Mouse (Mus musculus) forebrain, embryonic 12.5 days (tissue): Measurements from ENCODE around the gene Fgfr2. TPM values are rescaled to one million over a fixed set of nuclear protein-coding genes. Genes with fewer than 3 reads are reported as not detected.

Experiments used
- ATAC-seq: fragments of 200-750 bp; cut with Nextera tagmentation; 2 replicates; pipeline ENCODE4 v1.8.0; 2017; ENCODE audit warnings: moderate TSS enrichment; ENCODE audit not compliant: low FRiP score
- H3K27ac ChIP-seq: fragments of 300-500 bp; sonication (generic); 2 replicates; pipeline ENCODE4 v1.5.1; 2016; ENCODE audit warnings: mild to moderate bottlenecking
- H3K27me3 ChIP-seq: fragments of 300-500 bp; sonication (generic); 2 replicates; pipeline ENCODE4 v1.6.1; 2016; ENCODE audit warnings: mild to moderate bottlenecking
- H3K36me3 ChIP-seq: fragments of 300-500 bp; sonication (generic); replicated peaks from 2 replicates; pipeline ENCODE4 v1.6.1; 2016; ENCODE audit warnings: mild to moderate bottlenecking
- H3K4me1 ChIP-seq: fragments of 300-500 bp; sonication (generic); 2 replicates; pipeline ENCODE4 v1.6.1; 2016
- H3K4me2 ChIP-seq: fragments of 300-500 bp; sonication (generic); 2 replicates; pipeline ENCODE4 v1.6.1; 2016; ENCODE audit warnings: mild to moderate bottlenecking, moderate library complexity
- H3K4me3 ChIP-seq: fragments of 300-500 bp; sonication (generic); replicated peaks from 2 replicates; pipeline ENCODE4 v1.5.1; 2016; ENCODE audit warnings: mild to moderate bottlenecking
- H3K9ac ChIP-seq: fragments of 300-500 bp; sonication (generic); 2 replicates; pipeline ENCODE4 v1.6.1; 2016; ENCODE audit warnings: mild to moderate bottlenecking
- H3K9me3 ChIP-seq: fragments of 300-500 bp; sonication (generic); 2 replicates; pipeline ENCODE4 v1.6.1; 2016
- WGBS: fragments of 180-500 bp; shearing (Covaris S2); methylation state at CpG from one replicate; pipeline ENCODE4 v1.1.7; 2016; 5-methylcytosine and 5-hydroxymethylcytosine counted together
- polyA plus RNA-seq: library from polyadenylated mRNA; unstranded; fragments of >200 nt; fragmentation: Nextera tagmentation; extraction: Ambion mirVana; gene quantifications from 2 replicates; pipeline ENCODE4 v1.2.1, GENCODE M21; 2016

Fgfr2 gene
- polyA plus RNA-seq, 1 experiment from 2014 or later = 89.6 TPM

- Histone ChIP-seq H3K9me3 (no peaks in the 10 kb centered on the region), H3K4me1 (no peaks in the 10 kb centered on the region), H3K36me3 (no peaks in the 10 kb centered on the region), H3K27ac (no peak overlapping the region), H3K4me2 (no peak overlapping the region), H3K4me3 (no peak overlapping the region), H3K9ac (no peak overlapping the region), H3K27me3 (peaks cover 26% of the 10 kb centered on the region; the same call in 1 of the 2 replicates)
- no peak for ATAC-seq
- 78% methylated on average over 11 of the region's 11 CpGs for WGBS
Measured at GRCm38 (mm10) chr7:132631313-132631712, 491.8 kb downstream of the Fgfr2 start.

- Histone ChIP-seq H3K9ac (no peak overlapping the region), H3K9me3 (no peaks in the 10 kb centered on the region), H3K36me3 (no peaks in the 10 kb centered on the region), H3K27me3 (peaks cover 16% of the 10 kb centered on the region; the same call in 1 of the 2 replicates), H3K4me3 (no peak overlapping the region), H3K4me2 (no peak overlapping the region), H3K27ac (no peak overlapping the region), H3K4me1 (no peaks in the 10 kb centered on the region)
- no peak for ATAC-seq
- 89% methylated on average over 3 of the region's 3 CpGs for WGBS
Measured at GRCm38 (mm10) chr7:132627448-132627847, 495.7 kb downstream of the Fgfr2 start.

DNA sequence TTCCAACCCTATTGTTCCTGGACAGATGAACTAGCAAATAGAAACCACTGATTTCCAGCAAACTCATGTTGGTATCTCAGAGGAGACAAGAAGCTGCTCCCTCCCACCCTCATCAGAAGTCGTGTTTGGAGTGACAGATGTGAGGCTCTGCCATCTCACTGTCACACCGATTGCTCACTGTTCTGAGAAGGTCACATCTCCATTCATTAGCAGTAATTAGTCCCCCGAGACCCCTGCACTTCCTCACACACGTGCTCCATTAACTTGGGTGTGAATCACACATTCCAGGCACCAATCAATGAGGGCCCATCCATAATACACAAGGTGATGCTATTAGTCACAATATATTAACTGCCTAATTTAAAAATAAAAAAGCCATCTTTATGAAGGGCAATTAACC is 497.0 kb downstream of the Fgfr2 start:
- H3K36me3 ChIP-seq = no peaks in the 10 kb centered on the region
- peaks cover 16% of the 10 kb centered on the region; the same call in 1 of the 2 replicates for H3K27me3 ChIP-seq
- no peaks in the 10 kb centered on the region for H3K9me3 ChIP-seq
- no peak overlapping the region for H3K4me2 ChIP-seq
- ATAC-seq = peak; percentile 49; the same call in 1 of the 2 replicates
- H3K9ac ChIP-seq = no peak overlapping the region
- 42% methylated on average over 4 of the region's 4 CpGs for WGBS
- H3K27ac ChIP-seq = no peak overlapping the region
- no peak overlapping the region for H3K4me3 ChIP-seq
- H3K4me1 ChIP-seq = no peaks in the 10 kb centered on the region

DNA sequence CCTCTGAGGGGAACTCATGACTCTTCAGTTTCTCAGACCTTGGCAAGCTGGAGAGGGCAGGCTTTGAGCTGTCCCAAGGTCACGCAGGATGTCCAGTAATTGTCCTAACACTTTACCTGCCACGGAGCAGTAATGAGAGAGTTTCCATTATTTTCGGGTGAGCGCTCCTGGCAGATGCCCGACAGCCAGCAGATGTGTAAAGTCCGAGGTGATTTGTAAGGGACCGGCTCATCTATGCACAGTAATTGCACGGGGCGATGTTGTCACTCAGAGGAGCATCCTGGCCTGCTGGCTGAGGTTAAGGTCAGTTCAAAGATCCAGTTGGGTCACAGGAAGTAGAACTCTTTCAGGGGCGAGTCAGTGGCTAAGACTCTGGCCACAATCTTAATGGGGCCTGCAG is 499.0 kb downstream of the Fgfr2 start:
- 76% methylated on average over 10 of the region's 10 CpGs for WGBS
- no peak overlapping the region for H3K4me2 ChIP-seq
- no peak overlapping the region for H3K9ac ChIP-seq
- no peak overlapping the region for H3K27ac ChIP-seq
- H3K4me1 ChIP-seq = no peaks in the 10 kb centered on the region
- no peak overlapping the region for H3K4me3 ChIP-seq
- H3K9me3 ChIP-seq = no peaks in the 10 kb centered on the region
- H3K36me3 ChIP-seq = no peaks in the 10 kb centered on the region
- ATAC-seq = no peak
- H3K27me3 ChIP-seq = peaks cover 11% of the 10 kb centered on the region; the same call in 1 of the 2 replicates

DNA sequence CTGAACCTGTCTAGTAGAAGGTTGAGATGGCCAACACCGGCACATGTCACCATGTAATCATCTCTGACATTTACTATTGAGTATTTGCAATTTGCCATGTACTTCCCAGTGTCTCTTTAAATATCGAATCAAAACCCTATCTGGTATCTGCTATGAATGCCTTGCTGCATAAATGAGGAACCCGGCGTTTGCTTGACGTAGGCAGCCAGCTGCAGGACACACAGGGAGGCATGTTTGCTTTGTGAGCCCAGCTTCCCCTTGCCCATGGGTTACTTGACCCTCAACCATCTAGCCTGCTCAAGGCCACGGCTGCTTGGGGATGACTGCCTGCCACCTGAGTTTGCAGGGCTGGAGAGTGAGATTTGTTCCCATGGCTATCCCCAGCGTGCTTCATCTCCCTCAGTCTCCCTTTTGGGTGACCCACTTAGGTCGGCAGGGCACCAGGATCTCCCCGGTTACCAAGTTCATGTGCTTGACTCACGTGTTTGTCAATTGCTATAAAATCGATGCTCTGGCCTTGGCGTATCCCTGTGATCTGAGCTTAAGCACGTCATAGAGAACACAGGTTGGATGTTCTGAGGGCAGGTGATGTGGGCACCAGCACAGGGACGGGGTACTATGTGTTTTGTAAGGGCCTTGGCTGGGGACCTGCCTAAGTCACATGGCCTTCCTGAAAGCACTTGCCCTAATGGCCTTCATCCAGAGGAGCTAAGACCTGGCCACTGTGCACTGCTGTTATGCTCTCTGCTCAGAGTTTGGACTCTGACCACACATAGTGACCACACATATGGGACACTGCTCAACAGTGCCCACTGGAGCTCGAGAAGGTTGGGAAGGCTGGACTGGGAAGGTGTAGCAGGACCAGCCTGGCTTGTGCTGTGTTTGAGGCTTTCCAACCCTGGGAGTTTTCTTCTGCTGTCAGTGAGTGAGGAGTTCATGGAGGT is 502.9 kb downstream of the Fgfr2 start:
- Histone ChIP-seq H3K27ac (no peak overlapping the region), H3K9me3 (no peaks in the 10 kb centered on the region), H3K4me3 (no peak overlapping the region), H3K4me2 (no peak overlapping the region), H3K27me3 (peaks cover 23% of the 10 kb centered on the region; the same call in 1 of the 2 replicates), H3K4me1 (peaks cover 13% of the 10 kb centered on the region), H3K36me3 (no peaks in the 10 kb centered on the region), H3K9ac (no peak overlapping the region)
- no peak for ATAC-seq
- 91% methylated on average over 15 of the region's 15 CpGs for WGBS

DNA sequence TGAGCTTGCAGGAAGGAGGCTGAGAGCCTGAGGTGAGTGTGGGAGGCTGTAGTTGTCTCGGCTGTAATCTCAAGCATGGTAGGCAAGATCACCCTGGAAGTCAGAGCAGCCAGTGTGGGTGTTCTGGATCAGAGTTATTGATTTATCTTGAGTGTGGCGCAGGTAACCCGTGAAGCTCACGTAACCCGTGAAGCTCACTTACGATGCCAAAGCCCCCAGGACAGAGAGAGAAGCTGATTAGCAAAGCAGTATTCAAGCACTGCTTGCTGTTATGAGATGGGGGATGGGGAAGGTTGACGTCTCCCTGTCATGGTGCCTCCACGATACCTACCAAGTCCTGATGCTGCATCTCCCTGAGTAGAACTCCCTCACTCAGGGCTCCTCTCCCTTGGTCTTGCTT is 503.6 kb downstream of the Fgfr2 start:
- 91% methylated on average over 8 of the region's 8 CpGs for WGBS
- no peak overlapping the region for H3K9ac ChIP-seq
- no peaks in the 10 kb centered on the region for H3K36me3 ChIP-seq
- no peaks in the 10 kb centered on the region for H3K9me3 ChIP-seq
- ATAC-seq = no peak
- peaks cover 14% of the 10 kb centered on the region for H3K4me1 ChIP-seq
- H3K27me3 ChIP-seq = peaks cover 23% of the 10 kb centered on the region; the same call in 1 of the 2 replicates
- no peak overlapping the region for H3K27ac ChIP-seq
- no peak overlapping the region for H3K4me2 ChIP-seq
- no peak overlapping the region for H3K4me3 ChIP-seq

- H3K9me3 ChIP-seq = no peaks in the 10 kb centered on the region
- H3K36me3 ChIP-seq = no peaks in the 10 kb centered on the region
- H3K4me3 ChIP-seq = no peak overlapping the region
- no peak overlapping the region for H3K27ac ChIP-seq
- ATAC-seq = no peak
- H3K27me3 ChIP-seq = peaks cover 19% of the 10 kb centered on the region; the same call in 1 of the 2 replicates
- H3K4me2 ChIP-seq = no peak overlapping the region; the same call in 1 of the 2 replicates
- no peak overlapping the region for H3K9ac ChIP-seq
- H3K4me1 ChIP-seq = peaks cover 14% of the 10 kb centered on the region
- WGBS = 90% methylated on average over 5 of the region's 5 CpGs
Measured at GRCm38 (mm10) chr7:132617021-132617564, 506.1 kb downstream of the Fgfr2 start.

- Histone ChIP-seq H3K4me3 (no peak overlapping the region), H3K9me3 (no peaks in the 10 kb centered on the region)
Measured at GRCm38 (mm10) chr7:132616391-132616790, 506.8 kb downstream of the Fgfr2 start.

DNA sequence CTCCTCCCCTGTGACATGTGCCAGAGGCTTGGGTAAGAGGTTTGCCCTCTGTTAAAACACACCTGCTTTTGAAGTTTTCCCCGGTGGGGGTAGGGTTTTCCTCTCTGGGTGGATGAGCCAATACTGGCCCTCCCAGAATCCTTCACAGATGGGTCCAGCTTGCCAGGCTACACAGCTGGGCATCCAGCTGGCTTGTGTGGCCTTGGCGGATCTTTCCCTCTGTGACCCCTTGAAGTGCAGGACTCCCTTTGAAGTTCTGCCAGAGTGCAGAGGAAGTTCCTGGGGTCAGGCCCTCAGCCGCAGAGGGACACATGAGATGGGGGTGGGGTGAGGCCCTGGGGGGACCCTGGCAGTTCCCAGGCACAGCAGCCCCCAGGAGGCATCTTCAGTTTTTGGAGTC is 507.8 kb downstream of the Fgfr2 start:
- no peak overlapping the region for H3K27ac ChIP-seq
- H3K27me3 ChIP-seq = peaks cover 28% of the 10 kb centered on the region; the same call in 1 of the 2 replicates
- H3K9ac ChIP-seq = no peak overlapping the region
- peaks cover 15% of the 10 kb centered on the region for H3K4me1 ChIP-seq
- H3K4me2 ChIP-seq = no peak overlapping the region
- H3K9me3 ChIP-seq = no peaks in the 10 kb centered on the region
- no peak overlapping the region for H3K4me3 ChIP-seq
- WGBS = 17% methylated on average over 3 of the region's 3 CpGs
- no peak for ATAC-seq
- no peaks in the 10 kb centered on the region for H3K36me3 ChIP-seq

More at GRCm38 (mm10) chr7:132616391-132616790, 506.8 kb downstream of the Fgfr2 start:
- no peak overlapping the region for H3K4me2 ChIP-seq
- H3K36me3 ChIP-seq = no peaks in the 10 kb centered on the region
- WGBS = 15% methylated on average over 6 of the region's 6 CpGs
- H3K4me1 ChIP-seq = peaks cover 14% of the 10 kb centered on the region
- ATAC-seq = no peak
- H3K27me3 ChIP-seq = peaks cover 24% of the 10 kb centered on the region; the same call in 1 of the 2 replicates
- no peak overlapping the region for H3K27ac ChIP-seq
- no peak overlapping the region for H3K9ac ChIP-seq

- Histone ChIP-seq H3K27me3 (peaks cover 34% of the 10 kb centered on the region), H3K36me3 (no peaks in the 10 kb centered on the region), H3K27ac (no peak overlapping the region), H3K4me3 (no peak overlapping the region), H3K9me3 (no peaks in the 10 kb centered on the region), H3K9ac (no peak overlapping the region), H3K4me2 (no peak overlapping the region), H3K4me1 (peaks cover 18% of the 10 kb centered on the region)
- no peak for ATAC-seq
- 94% methylated on average over 8 of the region's 8 CpGs for WGBS
Measured at GRCm38 (mm10) chr7:132611530-132611929, 511.6 kb downstream of the Fgfr2 start.

- 8% methylated on average over 44 of the region's 44 CpGs for WGBS
- Histone ChIP-seq H3K27ac (no peak within 1 kb of the TSS), H3K27me3 (peaks cover 37% of the 10 kb centered on the region), H3K36me3 (no peaks in the 10 kb centered on the region), H3K4me2 (peak within 1 kb of the TSS; percentile 59), H3K4me3 (peak within 1 kb of the TSS; percentile 51), H3K4me1 (peaks cover 10% of the 10 kb centered on the region; the same call in 1 of the 2 replicates), H3K9ac (peak within 1 kb of the TSS; percentile 54; the same call in 1 of the 2 replicates), H3K9me3 (no peaks in the 10 kb centered on the region)
- ATAC-seq = peak; percentile 91
Measured at GRCm38 (mm10) chr7:132610468-132611318, 512.5 kb downstream of the Fgfr2 start, which contains the start of gene Lhpp. Lhpp (plus strand) TSS chr7:132610638.
